Mouse (Mus musculus) midbrain, embryonic 14.5 days (tissue): ENCODE results near the gene Eno2. TPM values are rescaled to one million over a fixed set of nuclear protein-coding genes. Genes with fewer than 3 reads are reported as not detected.

Source experiments
- ATAC-seq: fragments of 200-750 bp; cut with Nextera tagmentation; 2 replicates; pipeline ENCODE4 v1.8.0; 2017; ENCODE audit warnings: moderate number of reproducible peaks, moderate library complexity; ENCODE audit not compliant: low FRiP score, low TSS enrichment
- DNase-seq: peaks from one replicate; pipeline ENCODE4 v3.0.0-alpha.2; 2015
- H3K27ac ChIP-seq: fragments of 300-500 bp; sonication (generic); replicated peaks from 2 replicates; pipeline ENCODE4 v1.5.1; 2014; ENCODE audit warnings: mild to moderate bottlenecking, low read depth, low read length, moderate library complexity
- H3K27me3 ChIP-seq: fragments of 300-500 bp; sonication (generic); 2 replicates; pipeline ENCODE4 v1.6.1; 2014; ENCODE audit warnings: low read length, control low read depth, mixed read lengths; ENCODE audit not compliant: control insufficient read depth, insufficient read depth
- H3K36me3 ChIP-seq: fragments of 300-500 bp; sonication (generic); 2 replicates; pipeline ENCODE4 v1.6.1; 2014; ENCODE audit warnings: low read length, control low read depth; ENCODE audit not compliant: control insufficient read depth, insufficient read depth
- H3K4me1 ChIP-seq: fragments of 300-500 bp; sonication (generic); 2 replicates; pipeline ENCODE4 v1.6.1; 2014; ENCODE audit warnings: mild to moderate bottlenecking, antibody characterized with exemption, low read length, control low read depth; ENCODE audit not compliant: control insufficient read depth, insufficient read depth
- H3K4me2 ChIP-seq: fragments of 300-500 bp; sonication (generic); 2 replicates; pipeline ENCODE4 v1.6.1; 2014; ENCODE audit warnings: mild to moderate bottlenecking, low read length, moderate library complexity
- H3K4me3 ChIP-seq: fragments of 300-500 bp; sonication (generic); replicated peaks from 2 replicates; pipeline ENCODE4 v1.5.1; 2014; ENCODE audit warnings: low read depth, low read length
- H3K9ac ChIP-seq: fragments of 300-500 bp; sonication (generic); replicated peaks from 2 replicates; pipeline ENCODE4 v1.6.1; 2014; ENCODE audit warnings: mild to moderate bottlenecking, low read length, moderate library complexity
- H3K9me3 ChIP-seq: fragments of 300-500 bp; sonication (generic); 2 replicates; pipeline ENCODE4 v1.6.1; 2016; ENCODE audit warnings: low read length, control low read depth, mixed read lengths; ENCODE audit not compliant: control insufficient read depth
- WGBS: fragments of 180-500 bp; shearing (Covaris S2); extraction: QIAGEN DNeasy Blood & Tissue Kit; methylation state at CpG from one replicate; pipeline ENCODE4 v1.1.7; 2014; 5-methylcytosine and 5-hydroxymethylcytosine counted together
- polyA plus RNA-seq: library from polyadenylated mRNA; unstranded; fragments of >200 nt; fragmentation: Nextera tagmentation; extraction: Ambion mirVana; gene quantifications from 2 replicates; pipeline ENCODE4 v1.2.1, GENCODE M21; 2014

The Eno2 gene
- polyA plus RNA-seq, 1 experiment from 2014 or later = 64.3 TPM

- WGBS = 86% methylated on average over 7 of the region's 7 CpGs
- H3K9me3 ChIP-seq = no peaks in the 10 kb centered on the region
- ATAC-seq (no peak), DNase-seq (no peak)
- peaks cover 15% of the 10 kb centered on the region; the same call in 1 of the 2 replicates for H3K4me1 ChIP-seq
- H3K9ac ChIP-seq = no peak overlapping the region
- no peaks in the 10 kb centered on the region for H3K36me3 ChIP-seq
- no peak overlapping the region for H3K27ac ChIP-seq
- no peaks in the 10 kb centered on the region for H3K27me3 ChIP-seq
- no peak overlapping the region for H3K4me2 ChIP-seq
- no peak overlapping the region for H3K4me3 ChIP-seq
These were observed 11.4 kb upstream of the Eno2 start for GRCm38 (mm10) chr6:124780917-124781316.

DNA sequence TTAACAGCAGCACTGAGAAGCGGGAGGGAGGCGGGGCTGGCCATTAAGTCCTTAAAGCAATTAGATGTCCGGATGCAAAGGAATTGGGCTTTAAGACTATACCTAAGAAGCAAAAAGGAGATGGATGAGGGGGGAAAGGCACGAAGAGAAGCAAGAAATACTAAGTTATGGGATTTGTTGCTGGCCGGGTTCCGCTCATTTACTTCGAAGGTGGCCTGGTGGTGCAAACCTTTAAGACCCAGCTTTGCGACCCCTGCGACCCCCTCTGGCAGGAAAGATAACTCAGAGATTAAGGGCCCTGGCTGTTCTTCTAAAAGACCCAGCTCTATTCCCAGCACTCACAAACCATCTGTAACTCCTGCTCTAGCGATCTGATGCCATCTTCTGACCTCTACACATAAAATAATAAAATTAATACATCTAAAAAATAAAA lies 10.5 kb upstream of the Eno2 start:
- Histone ChIP-seq H3K4me3 (peak overlapping the region; percentile 30), H3K4me1 (peaks cover 15% of the 10 kb centered on the region; the same call in 1 of the 2 replicates), H3K27me3 (no peaks in the 10 kb centered on the region), H3K27ac (no peak overlapping the region), H3K4me2 (peak overlapping the region; percentile 58), H3K9me3 (no peaks in the 10 kb centered on the region), H3K9ac (peak overlapping the region; percentile 10; the same call in 1 of the 2 replicates), H3K36me3 (no peaks in the 10 kb centered on the region)
- 2% methylated on average over 10 of the region's 10 CpGs for WGBS
- DNase-seq (no peak), ATAC-seq (no peak)

DNA sequence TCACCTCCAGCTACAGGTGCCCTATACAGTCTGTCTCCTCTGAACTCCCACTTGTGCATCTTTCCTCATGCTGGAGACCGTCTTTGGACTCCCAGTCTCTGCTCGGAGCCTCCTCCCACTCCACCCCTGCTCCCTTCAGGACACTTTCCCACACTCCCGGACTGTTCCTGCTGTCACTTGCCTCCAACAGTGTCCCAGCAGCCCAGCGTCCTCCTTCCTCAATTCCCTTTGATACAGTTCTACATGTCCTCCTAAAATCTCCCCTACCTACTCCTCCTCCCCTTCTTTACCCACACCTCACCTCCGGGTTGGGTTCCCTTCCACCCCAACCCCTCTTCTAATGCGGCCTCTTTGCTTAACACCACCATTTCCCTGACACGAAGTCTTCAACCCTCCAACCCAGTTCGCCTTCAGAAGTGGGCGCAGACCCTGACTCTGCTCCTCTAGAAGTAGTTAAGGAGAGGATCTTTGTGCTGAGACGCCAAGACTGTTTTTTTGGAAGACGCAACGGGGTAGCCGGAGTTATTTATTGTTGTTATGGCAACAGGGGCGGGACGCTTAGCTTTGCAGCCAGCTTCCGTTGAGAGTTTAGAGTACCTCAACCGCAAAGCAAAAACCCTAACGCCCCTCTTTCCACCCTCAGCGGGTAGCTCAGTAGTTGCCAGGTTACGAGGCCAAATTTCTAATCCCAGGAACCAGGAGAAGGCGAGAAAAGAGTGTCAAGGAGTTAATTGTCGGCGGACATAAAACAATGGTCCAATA lies 9.9 kb upstream of the Eno2 start, which contains the start of gene Lrrc23:
Gene Lrrc23 (minus strand): TSS at position 506 of the 762 bp plus-strand sequence.
- no peaks in the 10 kb centered on the region for H3K36me3 ChIP-seq
- no peaks in the 10 kb centered on the region for H3K9me3 ChIP-seq
- peak within 1 kb of the TSS; percentile 30 for H3K4me3 ChIP-seq
- H3K27ac ChIP-seq = no peak within 1 kb of the TSS
- peak within 1 kb of the TSS; percentile 58 for H3K4me2 ChIP-seq
- peak; percentile 79 for DNase-seq
- 1% methylated on average over 23 of the region's 23 CpGs for WGBS
- H3K4me1 ChIP-seq = peaks cover 15% of the 10 kb centered on the region; the same call in 1 of the 2 replicates
- H3K9ac ChIP-seq = peak within 1 kb of the TSS; percentile 10; the same call in 1 of the 2 replicates
- no peak for ATAC-seq
- H3K27me3 ChIP-seq = no peaks in the 10 kb centered on the region

DNA sequence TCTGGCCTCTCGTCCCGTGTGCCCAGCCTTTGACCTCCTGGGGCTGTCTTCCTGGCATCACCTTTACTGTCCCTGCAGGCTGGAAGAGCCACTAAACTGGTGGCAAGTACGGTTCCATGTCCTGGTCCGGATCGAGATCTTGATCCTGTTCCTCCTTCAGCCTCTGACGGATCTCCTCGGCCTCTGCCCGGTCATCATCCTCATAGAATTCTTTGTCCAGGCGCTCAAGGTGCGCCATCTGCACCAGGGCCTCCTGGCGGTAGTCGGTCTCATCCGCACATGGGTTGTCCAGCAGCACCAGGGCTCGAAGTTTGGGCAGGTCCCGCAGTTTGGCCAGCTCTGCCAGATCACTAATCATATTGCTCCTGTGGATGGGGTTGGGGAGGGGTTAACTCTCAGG lies 1.0 kb upstream of the Eno2 start:
- peaks cover 19% of the 10 kb centered on the region for H3K4me1 ChIP-seq
- no peak for DNase-seq
- no peak overlapping the region for H3K4me2 ChIP-seq

GRCm38 (mm10) chr6:124770013-124770412 lies 540 bp upstream of the Eno2 start:
- Histone ChIP-seq H3K27me3 (no peaks in the 10 kb centered on the region), H3K9me3 (no peaks in the 10 kb centered on the region), H3K36me3 (no peaks in the 10 kb centered on the region), H3K4me3 (peak overlapping the region; percentile 47), H3K4me1 (peaks cover 19% of the 10 kb centered on the region), H3K9ac (peak overlapping the region; percentile 77; the same call in 1 of the 2 replicates), H3K4me2 (peak overlapping the region; percentile 75), H3K27ac (peak overlapping the region; percentile 63; the same call in 1 of the 2 replicates)
- DNase-seq = no peak
- WGBS = 68% methylated on average over 7 of the region's 7 CpGs
- ATAC-seq = no peak

More for the DNA sequence above, 1.0 kb upstream of the Eno2 start:
- 88% methylated on average over 15 of the region's 15 CpGs for WGBS
- H3K9me3 ChIP-seq = no peaks in the 10 kb centered on the region
- H3K36me3 ChIP-seq = no peaks in the 10 kb centered on the region
- no peak overlapping the region for H3K27ac ChIP-seq
- no peak overlapping the region for H3K4me3 ChIP-seq
- no peak overlapping the region for H3K9ac ChIP-seq
- no peak for ATAC-seq
- no peaks in the 10 kb centered on the region for H3K27me3 ChIP-seq

GRCm38 (mm10) chr6:124768704-124769044 lies 799 bp downstream of the Eno2 start:
- Histone ChIP-seq H3K4me1 (peaks cover 19% of the 10 kb centered on the region), H3K9ac (peak overlapping the region; percentile 77), H3K36me3 (no peaks in the 10 kb centered on the region), H3K4me3 (peak overlapping the region; percentile 47), H3K9me3 (no peaks in the 10 kb centered on the region), H3K4me2 (peak overlapping the region; percentile 75), H3K27me3 (no peaks in the 10 kb centered on the region), H3K27ac (peak overlapping the region; percentile 63; the same call in 1 of the 2 replicates)
- WGBS = 5% methylated on average over 9 of the region's 9 CpGs
- ATAC-seq = 0 out of 2 replicates have a peak, but pooled peaks have one; percentile 2
- DNase-seq = no peak

GRCm38 (mm10) chr6:124767920-124768703 lies 1.4 kb downstream of the Eno2 start:
- H3K27me3 ChIP-seq = no peaks in the 10 kb centered on the region
- peak overlapping the region; percentile 47 for H3K4me3 ChIP-seq
- peak; percentile 22 for DNase-seq
- H3K4me2 ChIP-seq = peak overlapping the region; percentile 75
- H3K9me3 ChIP-seq = no peaks in the 10 kb centered on the region
- WGBS = 16% methylated on average over 19 of the region's 19 CpGs
- ATAC-seq = 0 out of 2 replicates have a peak, but pooled peaks have one; percentile 14
- peak overlapping the region; percentile 77 for H3K9ac ChIP-seq
- H3K36me3 ChIP-seq = no peaks in the 10 kb centered on the region
- H3K27ac ChIP-seq = no peak overlapping the region
- H3K4me1 ChIP-seq = peaks cover 19% of the 10 kb centered on the region

- peak overlapping the region; percentile 29; the same call in 1 of the 2 replicates for H3K9ac ChIP-seq
- H3K27me3 ChIP-seq = no peaks in the 10 kb centered on the region
- H3K4me3 ChIP-seq = no peak overlapping the region
- no peaks in the 10 kb centered on the region for H3K9me3 ChIP-seq
- DNase-seq (no peak), ATAC-seq (no peak)
- peaks cover 19% of the 10 kb centered on the region for H3K4me1 ChIP-seq
- peak overlapping the region; percentile 75 for H3K4me2 ChIP-seq
- no peaks in the 10 kb centered on the region for H3K36me3 ChIP-seq
- H3K27ac ChIP-seq = no peak overlapping the region
- WGBS = 13% methylated on average over 4 of the region's 4 CpGs
These were observed 1.9 kb downstream of the Eno2 start for GRCm38 (mm10) chr6:124767536-124767919.
